Mouse (Mus musculus): ENCODE results near the gene Lrfn1. TPM values are rescaled to one million over a fixed set of nuclear protein-coding genes. Genes with fewer than 3 reads are reported as not detected.

The Lrfn1 gene
- total RNA-seq, 2 experiments from 2014 or later: 2.0 to 2.7 TPM

DNA sequence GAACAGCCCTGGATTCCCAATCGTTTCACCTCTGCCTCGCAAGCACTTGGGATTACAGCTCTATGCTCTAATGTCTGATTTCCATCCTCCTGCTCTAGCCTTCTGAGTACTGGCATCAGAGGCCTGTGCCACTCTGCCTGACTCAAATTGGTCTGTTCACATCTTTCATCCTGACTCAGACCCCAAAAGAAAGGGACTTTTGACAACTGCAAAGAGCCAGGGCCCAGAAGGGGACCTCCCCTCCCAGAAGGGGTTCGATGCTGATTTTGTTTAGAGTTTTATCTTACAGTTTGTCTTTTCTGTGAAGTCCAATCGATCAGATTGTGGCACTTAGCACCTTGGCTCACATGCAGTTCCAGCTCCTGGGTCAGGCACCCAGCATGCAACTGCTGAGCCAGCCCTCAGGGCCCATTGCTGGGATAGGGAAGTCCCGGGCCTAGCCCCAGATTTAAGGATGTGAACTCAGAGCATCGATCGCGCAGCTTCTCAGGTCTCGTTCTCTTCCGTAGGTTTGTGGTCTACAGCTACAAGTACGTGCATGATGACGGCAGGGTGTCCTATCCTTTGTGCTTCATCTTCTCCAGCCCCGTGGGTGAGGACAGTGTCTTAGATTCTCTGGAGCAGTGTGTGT is 7.3 kb upstream of the Lrfn1 start:
- intact Hi-C loops (cut with DNase I): loop anchor here (10.0 kb wide), 1 partner anchor 120 kb away; no protein-coding TSS in a partner anchor
- no peak for DNase-seq

DNA sequence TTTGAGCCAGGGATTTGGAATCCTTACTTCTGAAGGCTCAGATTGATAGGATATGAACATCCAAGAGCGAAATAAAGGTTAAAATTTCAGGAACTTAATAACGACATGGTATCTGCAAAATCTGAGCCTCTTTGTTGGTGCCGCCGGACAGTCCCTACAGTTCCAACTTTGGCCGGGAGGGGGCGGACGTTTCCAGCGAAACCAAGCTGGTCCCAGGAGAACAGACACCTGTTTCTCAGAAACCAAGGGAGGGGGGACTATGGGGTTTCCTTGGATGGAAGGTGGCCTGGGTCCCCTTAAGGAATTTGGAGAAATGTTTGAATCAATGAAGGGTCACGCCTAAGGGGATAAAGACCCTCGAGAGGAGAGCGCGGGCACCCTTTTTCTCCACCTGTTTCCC is 5.3 kb upstream of the Lrfn1 start:
- peak; percentile 78 to 90 for DNase-seq
- intact Hi-C loops (cut with DNase I): loop anchor here (1.0 to 10.0 kb wide), 5 partner anchors 80 to 281 kb away; no protein-coding TSS in a partner anchor

DNA sequence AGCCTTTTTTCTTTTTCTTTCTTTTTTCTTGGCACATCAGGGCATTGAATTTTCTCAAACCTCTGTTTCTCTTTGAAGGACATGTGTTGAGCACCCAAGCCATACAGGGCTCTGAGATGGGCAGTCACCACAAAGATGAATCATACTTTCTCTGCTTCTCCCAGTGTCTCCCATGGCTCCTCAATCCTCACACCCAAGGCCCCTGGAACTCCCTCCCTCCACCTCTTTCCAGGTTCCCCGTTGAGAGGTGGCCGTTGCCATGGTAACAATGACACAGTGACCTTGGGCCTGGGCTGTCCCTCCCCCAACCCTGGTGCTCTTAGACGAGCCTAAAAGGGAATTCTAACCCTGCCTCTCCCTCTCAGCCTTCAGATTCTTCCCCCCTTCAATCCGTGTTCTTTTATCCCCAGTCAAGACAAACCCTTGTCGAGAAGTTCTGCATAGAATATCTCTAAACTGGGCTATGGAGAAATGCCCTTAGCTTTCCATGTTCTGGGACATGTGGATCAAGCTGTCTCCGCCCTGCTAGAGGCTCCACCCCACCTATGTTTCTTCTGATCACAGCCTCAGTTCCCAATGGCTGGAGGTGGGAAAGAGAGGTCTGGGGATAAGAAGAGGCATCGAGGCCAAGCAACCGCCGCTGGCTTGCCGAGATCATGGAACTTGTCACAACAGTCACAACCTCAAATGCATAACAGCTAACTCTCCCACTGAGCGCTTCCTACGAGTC is 4.5 kb upstream of the Lrfn1 start:
- intact Hi-C loops (cut with DNase I): loop anchor here (2.0 to 10.0 kb wide), 3 partner anchors 80 to 280 kb away; no protein-coding TSS in a partner anchor
- no peak for DNase-seq

DNA sequence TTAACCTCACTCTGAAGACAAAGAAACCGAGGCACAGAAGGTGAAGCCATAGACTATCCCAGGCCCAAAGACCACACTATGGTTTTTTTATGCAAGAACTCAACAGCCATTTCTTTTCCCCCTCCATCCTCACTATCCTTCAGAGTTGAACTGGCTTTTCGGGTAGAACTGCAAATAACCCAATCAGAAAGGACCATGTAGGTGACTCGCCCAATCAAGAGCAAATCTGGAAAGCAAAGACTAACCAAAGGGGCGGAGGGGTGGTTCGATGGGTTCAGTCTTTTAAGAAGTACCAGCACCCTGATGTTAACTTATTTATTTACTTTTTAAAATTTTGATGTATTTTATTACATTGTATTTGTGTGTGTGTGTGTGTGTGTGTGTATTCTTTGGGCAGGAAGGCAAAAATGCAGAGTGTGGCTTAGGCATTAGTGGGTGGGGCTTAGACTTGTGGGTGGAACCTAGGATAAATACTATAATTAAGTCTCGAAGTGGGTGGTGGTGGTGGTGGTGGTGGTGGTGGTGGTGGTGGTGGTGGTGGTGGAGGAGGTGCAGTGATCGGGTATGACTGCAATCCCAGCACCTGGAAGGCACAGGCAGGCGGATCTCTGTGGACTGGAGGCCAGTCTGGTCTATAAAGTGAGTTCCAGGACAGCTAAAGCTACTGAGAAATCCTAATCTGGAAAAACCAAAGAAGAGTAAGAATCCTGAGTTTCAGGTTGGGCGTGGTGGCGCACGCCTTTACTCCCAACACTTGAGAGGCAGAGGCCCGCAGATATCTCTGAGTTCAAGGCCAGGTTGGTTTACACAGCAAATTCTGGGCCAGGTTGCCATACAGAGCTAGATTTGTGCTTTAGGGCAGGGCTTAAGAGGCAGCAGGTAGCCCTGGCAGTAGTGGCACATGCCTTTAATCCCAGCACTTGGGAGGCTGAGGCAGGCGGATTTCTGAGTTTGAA is 3.6 kb upstream of the Lrfn1 start:
- intact Hi-C loops (cut with DNase I): loop anchor here (2.0 to 10.0 kb wide), 3 partner anchors 79 to 279 kb away; no protein-coding TSS in a partner anchor
- no peak for DNase-seq

DNA sequence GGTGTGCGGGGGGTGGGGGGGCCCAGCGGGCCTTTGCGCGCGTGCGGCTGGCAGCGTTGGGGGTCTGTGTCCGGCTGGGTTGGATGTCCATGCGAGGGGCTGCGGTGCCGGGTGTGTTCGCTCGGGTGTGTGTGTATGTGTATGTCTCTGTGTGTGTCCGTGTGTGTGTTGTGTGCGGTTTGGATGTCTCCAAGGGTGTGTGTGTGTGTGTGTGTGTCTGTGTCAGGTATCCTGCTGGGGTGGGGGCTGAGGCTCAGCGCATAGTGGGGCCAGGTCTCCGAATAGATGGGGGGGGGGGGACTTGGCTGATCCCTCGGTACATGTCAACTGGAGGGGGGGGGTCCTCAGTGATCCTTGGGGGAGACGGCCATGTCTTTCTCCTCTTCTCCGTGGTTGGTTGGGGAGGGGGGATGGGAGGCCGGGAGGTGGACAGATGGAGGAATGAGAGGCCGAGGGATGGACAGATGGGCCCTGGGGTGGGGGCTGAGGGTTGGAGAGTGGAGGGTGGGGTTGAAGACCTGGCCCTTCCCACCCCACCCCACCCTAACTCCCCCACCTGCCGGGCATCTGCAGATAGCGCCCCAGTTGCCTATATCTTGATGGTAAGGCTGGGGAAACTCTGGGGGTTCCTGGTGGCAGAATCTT is 703 bp downstream of the Lrfn1 start:
- intact Hi-C loops (cut with DNase I): no loop called here
- no peak for DNase-seq

DNA sequence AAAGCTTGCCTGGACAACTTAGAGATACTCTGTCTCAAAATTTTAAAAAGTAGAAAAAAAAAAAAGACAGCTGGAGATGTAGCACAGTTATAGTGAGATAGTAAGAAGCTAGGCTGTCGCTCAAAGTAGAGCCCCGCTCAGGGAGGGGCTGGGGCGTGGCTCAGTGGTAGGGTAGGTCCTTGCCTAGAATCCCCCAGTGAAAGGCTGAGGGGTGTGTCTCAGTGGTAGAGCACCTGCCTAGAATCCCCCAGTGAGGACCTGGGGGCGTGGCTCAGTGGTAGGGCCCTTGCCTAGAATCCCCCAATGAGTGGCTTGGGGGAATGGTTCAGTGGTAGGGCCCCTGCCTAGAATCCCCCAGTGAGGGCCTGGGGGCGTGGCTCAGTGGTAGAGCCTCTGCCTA is 8.6 kb downstream of the Lrfn1 start:
- intact Hi-C loops (cut with DNase I): no loop called here
- DNase-seq: no peak

DNA sequence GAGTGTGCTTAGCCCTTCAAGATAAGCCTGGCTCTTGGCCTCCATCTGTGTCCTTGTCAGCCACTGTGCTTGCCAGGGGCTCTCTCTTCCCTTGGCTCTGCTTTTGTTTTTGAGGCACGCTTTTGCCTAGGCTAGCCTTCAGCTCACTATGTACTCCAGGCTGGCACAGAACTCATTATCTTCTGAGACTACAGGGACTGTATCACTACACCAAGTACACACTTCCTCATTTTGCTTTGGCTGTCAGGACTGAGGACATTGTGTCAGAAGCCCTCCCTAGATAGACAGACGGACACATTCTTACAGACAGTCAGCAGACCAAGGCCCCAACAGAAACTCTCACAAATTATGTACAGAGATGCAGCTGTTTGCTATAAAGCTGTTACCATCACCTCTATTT is 11.0 kb downstream of the Lrfn1 start:
- DNase-seq: no peak
- intact Hi-C loops (cut with DNase I): no loop called here

DNA sequence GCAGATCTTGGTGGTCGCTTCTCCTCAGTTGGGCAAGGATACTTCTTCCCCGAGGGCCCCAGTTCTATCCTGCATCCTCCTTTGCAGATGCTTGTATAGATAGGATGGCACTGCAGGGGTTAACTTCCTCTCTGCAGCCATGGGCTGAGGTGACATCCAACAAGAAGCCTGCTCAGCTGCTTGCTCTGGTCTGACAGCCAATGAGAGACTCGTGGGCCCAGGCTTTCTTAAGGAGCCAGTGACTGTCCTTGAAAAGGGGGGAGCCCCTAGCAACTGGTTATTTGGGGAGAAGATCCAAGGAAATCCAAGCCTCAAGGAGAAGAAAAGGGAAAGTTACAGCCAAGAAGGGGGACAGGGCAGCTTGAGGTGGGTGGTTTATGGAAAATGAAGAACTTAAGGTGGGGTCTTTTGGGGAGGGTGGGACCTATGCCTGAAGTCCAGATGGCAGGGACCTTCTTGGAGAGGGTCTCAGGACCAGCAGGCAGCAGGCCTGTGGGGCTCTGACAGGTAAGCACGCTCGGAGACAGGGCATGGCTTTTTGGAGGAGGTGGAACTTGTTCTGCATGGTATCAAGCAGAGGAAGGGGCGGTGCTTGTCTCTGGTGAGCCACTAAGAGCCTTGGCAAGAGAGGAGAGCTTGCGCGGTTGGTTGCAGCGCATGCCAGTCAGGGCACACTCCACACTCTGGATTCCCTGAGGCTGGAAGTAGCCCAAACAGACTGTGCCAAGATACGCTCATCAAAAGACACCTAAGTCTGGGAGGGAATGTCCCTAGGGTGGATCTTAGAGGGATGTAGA is 12.8 kb downstream of the Lrfn1 start:
- peak; percentile 31 to 52 for DNase-seq
- intact Hi-C loops (cut with DNase I): no loop called here

DNA sequence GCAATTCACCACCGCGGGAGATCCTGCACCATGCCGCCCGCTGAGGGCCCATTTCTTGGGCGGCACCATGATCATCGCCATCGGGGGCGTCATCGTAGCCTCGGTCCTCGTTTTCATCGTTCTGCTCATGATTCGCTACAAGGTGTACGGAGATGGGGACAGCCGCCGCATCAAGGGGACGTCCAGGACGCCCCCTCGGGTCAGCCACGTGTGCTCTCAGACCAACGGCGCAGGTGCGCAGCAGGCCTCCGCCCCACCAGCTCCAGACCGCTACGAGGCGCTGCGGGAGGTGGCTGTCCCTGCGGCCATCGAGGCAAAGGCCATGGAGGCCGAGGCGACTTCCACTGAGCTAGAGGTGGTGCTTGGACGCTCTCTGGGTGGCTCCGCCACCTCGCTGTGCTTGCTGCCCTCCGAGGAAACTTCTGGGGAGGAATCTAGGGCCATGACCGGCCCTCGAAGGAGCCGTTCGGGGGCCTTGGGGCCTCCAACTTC is 15.0 kb downstream of the Lrfn1 start:
- intact Hi-C loops (cut with DNase I): no loop called here
- no peak for DNase-seq

DNA sequence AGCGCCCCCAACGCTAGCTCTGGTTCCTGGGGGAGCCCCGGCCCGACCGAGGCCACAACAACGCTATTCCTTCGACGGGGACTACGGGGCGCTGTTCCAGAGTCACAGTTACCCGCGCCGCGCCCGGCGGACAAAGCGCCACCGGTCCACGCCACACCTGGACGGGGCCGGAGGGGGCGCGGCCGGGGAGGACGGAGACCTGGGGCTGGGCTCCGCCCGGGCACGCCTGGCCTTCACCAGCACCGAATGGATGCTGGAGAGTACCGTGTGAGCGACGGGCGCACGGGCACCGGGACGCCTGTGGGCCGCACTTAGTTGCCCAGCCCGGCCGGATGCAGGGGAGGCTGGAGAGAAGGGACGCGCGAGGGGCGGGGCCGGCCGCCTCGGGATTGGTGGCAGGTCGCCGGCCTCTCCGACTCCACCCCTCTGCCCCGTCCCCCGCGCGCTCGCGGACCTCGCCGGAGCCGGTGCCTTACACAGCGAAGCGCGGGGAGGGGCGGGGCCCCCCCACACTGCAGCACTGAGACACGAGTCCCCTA is 15.5 kb downstream of the Lrfn1 start:
- intact Hi-C loops (cut with DNase I): no loop called here
- peak; percentile 51 for DNase-seq

DNA sequence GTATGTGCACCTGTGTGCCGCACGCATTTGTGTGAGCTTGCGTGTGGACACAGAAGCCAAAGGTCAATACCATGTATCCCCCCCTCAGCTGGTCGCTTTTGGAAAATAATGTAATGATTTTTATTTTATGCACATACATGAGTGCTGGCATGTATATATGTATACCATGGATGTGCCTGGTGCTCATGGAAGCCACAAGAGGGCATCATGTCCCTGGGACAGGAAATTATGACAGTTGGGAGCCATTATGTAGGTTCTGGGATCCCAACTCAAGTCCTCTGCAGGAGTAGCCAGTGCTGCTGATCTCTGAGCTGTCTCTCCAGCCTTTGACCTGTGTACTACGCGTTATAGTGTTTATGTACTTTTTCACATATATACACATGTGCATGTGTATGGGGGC is 24.4 kb downstream of the Lrfn1 start:
- intact Hi-C loops (cut with DNase I): no loop called here
- DNase-seq: no peak

DNA sequence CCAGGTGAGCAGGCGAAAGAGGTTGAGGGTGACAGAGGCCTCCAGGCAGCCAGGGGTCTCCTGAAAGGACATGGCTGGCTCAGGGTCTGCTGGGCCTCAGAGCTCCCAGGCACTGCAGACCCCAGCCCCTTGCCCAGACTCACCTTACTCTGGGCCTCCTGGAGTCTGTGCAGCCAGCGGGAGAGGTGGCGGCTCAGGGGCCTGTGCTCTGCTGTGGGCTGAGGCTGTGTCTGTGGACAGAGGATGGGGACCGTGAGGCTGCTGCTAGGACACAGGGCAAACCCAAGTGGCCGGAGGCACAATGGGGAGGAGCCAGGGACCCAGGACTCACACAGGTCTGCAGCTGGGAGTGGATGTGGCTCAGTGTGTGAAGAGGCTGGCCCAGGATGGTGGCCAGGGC is 25.6 kb downstream of the Lrfn1 start:
- DNase-seq: no peak
- intact Hi-C loops (cut with DNase I): no loop called here

DNA sequence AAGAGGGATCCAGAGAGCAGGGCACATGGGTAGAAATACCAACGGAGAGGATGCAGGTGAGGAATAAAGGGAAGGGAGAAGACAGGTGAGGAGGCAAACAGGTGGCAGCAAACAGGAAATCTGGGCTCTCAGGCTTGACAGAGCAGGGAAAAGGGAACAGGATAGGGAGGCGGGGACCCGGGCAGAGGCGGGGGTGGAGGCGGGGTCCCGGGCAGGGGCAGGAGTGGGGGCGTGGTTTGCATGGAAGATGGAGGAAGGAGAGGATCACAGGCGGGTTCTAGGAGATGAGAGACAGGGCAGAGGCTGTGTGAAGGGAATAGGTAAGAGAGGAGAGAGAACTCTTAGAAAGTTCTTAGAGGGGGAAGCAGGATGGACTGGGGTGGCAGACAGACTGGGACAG is 27.1 kb downstream of the Lrfn1 start:
- DNase-seq: no peak
- intact Hi-C loops (cut with DNase I): no loop called here

DNA sequence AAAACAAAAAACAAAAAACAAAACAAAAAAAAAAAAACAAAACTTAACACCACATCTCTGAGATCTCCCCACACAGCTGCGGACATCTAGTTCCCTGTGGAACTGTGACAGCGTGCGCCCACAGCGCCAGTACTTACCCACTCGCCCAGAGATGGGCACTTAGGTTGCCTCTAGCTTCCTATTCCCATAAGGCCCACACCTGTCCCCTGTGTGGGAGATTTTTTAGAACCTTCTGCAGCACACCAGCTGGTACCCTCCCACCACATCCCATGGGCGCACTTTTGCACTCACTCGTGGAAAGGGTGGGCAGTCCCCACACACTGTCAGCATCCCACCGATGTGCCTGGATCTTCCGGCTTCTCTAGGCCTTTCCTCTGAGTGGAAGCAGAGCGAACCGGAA is 31.1 kb downstream of the Lrfn1 start:
- intact Hi-C loops (cut with DNase I): no loop called here
- no peak for DNase-seq

GRCm38 (mm10) chr7:28484192-28484591 is 32.4 kb downstream of the Lrfn1 start:
- intact Hi-C loops (cut with DNase I): no loop called here
- DNase-seq: no peak

- intact Hi-C loops (cut with DNase I): loop anchor here (2.0 kb wide), 1 partner anchor 19 kb away; no protein-coding TSS in a partner anchor
- DNase-seq: peak in 1 of 2 experiments; percentile 4
These were observed 36.3 kb downstream of the Lrfn1 start for GRCm38 (mm10) chr7:28488030-28488491.

DNA sequence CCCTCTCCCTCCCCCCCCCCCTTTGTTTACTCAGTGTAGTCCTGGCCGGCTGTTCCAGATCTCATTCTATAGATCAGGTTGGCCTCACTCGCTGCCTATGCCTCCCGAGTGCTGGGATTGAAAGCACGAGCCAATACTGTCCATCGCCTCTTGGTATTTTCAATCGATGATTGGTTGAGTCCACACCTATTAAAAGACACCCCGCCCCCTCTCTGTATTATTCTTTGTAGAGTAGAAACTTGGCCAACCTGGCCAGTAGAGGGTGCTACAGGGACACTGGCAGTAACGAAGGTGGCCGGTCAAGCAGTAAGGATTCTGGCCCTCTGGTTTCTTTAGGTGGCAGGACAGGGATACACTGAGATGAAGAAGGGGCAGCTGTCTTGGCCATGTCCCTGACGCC is 38.6 kb downstream of the Lrfn1 start:
- intact Hi-C loops (cut with DNase I): loop anchor here (1.0 kb wide), 1 partner anchor 111 kb away; no protein-coding TSS in a partner anchor
- DNase-seq: peak; percentile 58

- intact Hi-C loops (cut with DNase I): loop anchor here (1.0 kb wide), 1 partner anchor 110 kb away; no protein-coding TSS in a partner anchor
- DNase-seq: no peak
These were observed 39.1 kb downstream of the Lrfn1 start for GRCm38 (mm10) chr7:28490903-28491302.

DNA sequence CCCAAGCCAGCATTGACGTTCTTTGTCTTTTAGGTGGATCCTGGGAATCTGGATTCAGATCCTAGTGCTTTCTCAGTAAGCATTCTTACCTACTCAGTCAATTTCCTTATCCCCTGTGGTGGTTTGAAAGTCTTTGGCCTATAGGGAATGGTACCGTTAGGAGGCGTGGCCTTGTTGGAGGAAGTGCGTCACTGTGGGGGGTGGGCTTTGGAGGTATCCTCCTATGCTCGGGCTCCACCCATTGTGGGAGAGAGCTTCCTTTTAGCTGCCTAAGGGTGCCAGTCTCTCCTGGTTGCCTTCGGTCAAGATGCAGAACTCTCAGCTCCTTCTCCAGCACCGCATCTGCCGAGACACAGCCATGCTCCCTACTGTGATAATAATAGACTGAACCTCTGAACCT is 40.5 kb downstream of the Lrfn1 start:
- intact Hi-C loops (cut with DNase I): no loop called here
- no peak for DNase-seq

Measured in heart, postnatal 10 days (tissue).